ENCODE assay signal across 21 mouse cellular contexts in the genomic region with DNA sequence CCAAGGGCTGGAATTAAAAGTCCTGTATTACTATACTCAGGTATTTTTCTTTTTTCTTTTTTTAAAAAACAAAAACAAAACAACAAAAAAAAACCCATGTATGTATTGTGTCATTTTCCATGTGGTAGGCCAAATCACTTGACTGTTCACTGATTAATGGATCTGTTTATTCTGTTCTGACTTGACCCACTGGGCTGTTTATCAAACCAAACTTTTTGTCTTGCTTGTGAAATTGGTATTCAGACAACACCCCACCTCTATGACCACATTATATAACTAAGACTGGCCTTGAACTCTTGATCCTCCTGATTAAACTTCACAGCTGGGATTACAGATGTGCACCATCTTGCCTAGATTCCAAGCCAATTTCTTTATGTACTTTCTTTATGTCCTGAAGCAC. TPM values are rescaled to one million over a fixed set of nuclear protein-coding genes. Genes with fewer than 3 reads are reported as not detected.
A peak's percentile ranks its signal among the peaks of the same experiment; 100 is the strongest.
DNase-seq lines count a peak whose midpoint lies in the region; ATAC-seq and TF ChIP-seq lines count a peak whose summit lies in the region.
"Had no signal": no experiment of that assay in that cellular context is flagged by ENCODE, and none has a peak within 500 bp of the region (broad histone marks: within the 10 kb centered on the region; RNA-seq: fewer than 3 reads in every experiment).

No protein-coding gene starts in this region.

- no peak overlapping the region for H3K4me3 ChIP-seq in liver, adult 2 months (ENCODE audit: insufficient read depth, low read depth, low read length)
- H3K4me3 ChIP-seq in liver, embryonic 12.5 days, result no peak overlapping the region

- H3K27me3 ChIP-seq in liver, adult 2 months (ENCODE audit: control insufficient read depth, insufficient read depth, low read length), result no peaks in the 10 kb centered on the region
- no peaks in the 10 kb centered on the region for H3K27me3 ChIP-seq in liver, embryonic 12.5 days (replicated peaks)
- H3K27me3 ChIP-seq: CH12.LX, Patski had no signal

- H3K27ac ChIP-seq in liver, adult 2 months (replicated peaks; ENCODE audit: insufficient read depth, low read depth, low read length), result no peak overlapping the region
- H3K27ac ChIP-seq in liver, embryonic 12.5 days, result no peak overlapping the region

- intact Hi-C loops in gastrocnemius, postnatal 14 days (cut with DNase I; ENCODE audit: low total_unique reads), result no loop called here

- TF ChIP-seq POLR2A in liver, adult 2 months (IDR thresholded peaks at IDR 0.05; ENCODE audit: extremely low read depth, insufficient read depth, low read length), result no peak

- no peaks in the 10 kb centered on the region for H3K79me2 ChIP-seq in liver, adult 2 months (ENCODE audit: control insufficient read depth, insufficient read depth, low read length)

- no peak overlapping the region for H3K4me2 ChIP-seq in liver, embryonic 12.5 days

- H3K36me3 ChIP-seq in liver, adult 2 months (ENCODE audit: control insufficient read depth, insufficient read depth, low read length), result no peaks in the 10 kb centered on the region
- H3K36me3 ChIP-seq in liver, embryonic 12.5 days, result no peaks in the 10 kb centered on the region

- DNase-seq in liver, adult 2 months (ENCODE audit: extremely low read depth, low read depth, low spot score), result peak; percentile 88
- DNase-seq in adipocyte (ENCODE audit: low spot score), result peak; percentile 48
- no peak for DNase-seq in gastrocnemius, postnatal 14 days
- DNase-seq: adrenal gland, adult 2 months; adrenal gland, adult 8-10 months; adrenal gland, postnatal 10 days; adrenal gland, postnatal 14 days; adrenal gland, postnatal 25 days; adrenal gland, postnatal 36 days; B cell, adult 2 months; cerebellum, adult 11 months; cerebellum, adult 11-12 months; cerebellum, adult 18-20 months; cerebellum, adult 2 months had no signal

- H3K9ac ChIP-seq in liver, adult 2 months (ENCODE audit: low read depth, low read length), result no peak overlapping the region
- H3K9ac ChIP-seq in liver, embryonic 12.5 days, result no peak overlapping the region

- no peaks in the 10 kb centered on the region for H3K9me3 ChIP-seq in liver, embryonic 12.5 days (replicated peaks)
- H3K9me3 ChIP-seq: G1E had no signal

- H3K4me1 ChIP-seq in liver, adult 2 months (ENCODE audit: control insufficient read depth, insufficient read depth, low read length), result peaks cover 3% of the 10 kb centered on the region; the same call in 1 of the 2 replicates
- H3K4me1 ChIP-seq in liver, embryonic 12.5 days, result 0 out of 2 replicates have a peak, but pooled peaks cover 3% of the 10 kb centered on the region

- no peak for TF ChIP-seq CTCF in liver, adult 2 months (IDR thresholded peaks at IDR 0.05; ENCODE audit: low read depth, low read length)

- no peak for ATAC-seq in liver, embryonic 12.5 days
- ATAC-seq: activated CD4-positive, CD25-positive, alpha-beta regulatory T cell, adult 4 months; CD4-positive, CD25-positive, alpha-beta regulatory T cell, adult 4 months; Patski had no signal

RNA-seq across cellular contexts. Expression of gene Hormad2, which starts 46.7 kb away (rescaled TPM):
- total RNA-seq in liver, adult 2 months (2014; rRNA removed), result 0.07 and 1.0 TPM in 2 replicates
- 0.12 and 0.31 TPM in 2 replicates for polyA plus RNA-seq in liver, adult 2 months (2012; rRNA removed)
- polyA plus RNA-seq in liver, embryonic 12.5 days (2016; fragmentation: Nextera tagmentation; extraction: Ambion mirVana), result 0.67 and 0.77 TPM in 2 replicates
- not detected for total RNA-seq in gastrocnemius, postnatal 14 days (2021)
- total RNA-seq: CH12.LX had no signal
- polyA plus RNA-seq: adrenal gland, adult 2 months; C2C12; Patski had no signal
